Mouse (Mus musculus): ENCODE results near the gene Capn2. TPM values are rescaled to one million over a fixed set of nuclear protein-coding genes. Genes with fewer than 3 reads are reported as not detected.

Capn2 gene
- total and polyA plus RNA-seq, 2 experiments from 2014 or later, result 79.7 to 83.7 TPM

- peaks cover 12% of the 10 kb centered on the region for H3K4me1 ChIP-seq (ENCODE audit: insufficient read depth, low read length)
- H3K36me3 ChIP-seq (ENCODE audit: insufficient read depth, low read length), result peaks cover 19% of the 10 kb centered on the region
- DNase-seq (ENCODE audit: low spot score) (no peak), ATAC-seq (no peak)
- H3K9ac ChIP-seq (replicated peaks; ENCODE audit: low read length), result no peak overlapping the region
- 66% methylated on average over 8 of the region's 8 CpGs for WGBS
- H3K27ac ChIP-seq, result no peak overlapping the region
- no peak for TF ChIP-seq CTCF (IDR thresholded peaks at IDR 0.05; ENCODE audit: low read depth)
- H3K9me3 ChIP-seq (ENCODE audit: low read length), result no peaks in the 10 kb centered on the region
- H3K4me3 ChIP-seq (ENCODE audit: low read length), result no peak overlapping the region
- H3K4me2 ChIP-seq (ENCODE audit: low read depth, low read length), result no peak overlapping the region
- H3K27me3 ChIP-seq (ENCODE audit: insufficient read depth, low read length), result no peaks in the 10 kb centered on the region
Observed at GRCm38 (mm10) chr1:182511778-182512177, 5.6 kb downstream of the Capn2 start.

- Histone ChIP-seq H3K4me3 (ENCODE audit: low read length) (no peak overlapping the region), H3K4me1 (ENCODE audit: insufficient read depth, low read length) (peaks cover 10% of the 10 kb centered on the region), H3K9ac (replicated peaks; ENCODE audit: low read length) (no peak overlapping the region), H3K9me3 (ENCODE audit: low read length) (no peaks in the 10 kb centered on the region), H3K27me3 (ENCODE audit: insufficient read depth, low read length) (no peaks in the 10 kb centered on the region), H3K4me2 (ENCODE audit: low read depth, low read length) (no peak overlapping the region), H3K27ac (no peak overlapping the region), H3K36me3 (ENCODE audit: insufficient read depth, low read length) (peaks cover 19% of the 10 kb centered on the region)
- WGBS, result 67% methylated on average over 2 of the region's 2 CpGs
- TF ChIP-seq CTCF (IDR thresholded peaks at IDR 0.05; ENCODE audit: low read depth), result no peak
- ATAC-seq (no peak), DNase-seq (ENCODE audit: low spot score) (no peak)
Observed at GRCm38 (mm10) chr1:182511073-182511472, 6.3 kb downstream of the Capn2 start.

GRCm38 (mm10) chr1:182509110-182509797 lies 8.2 kb downstream of the Capn2 start:
- Histone ChIP-seq H3K9me3 (ENCODE audit: low read length) (no peaks in the 10 kb centered on the region), H3K4me1 (ENCODE audit: insufficient read depth, low read length) (0 out of 2 replicates have a peak, but pooled peaks cover 5% of the 10 kb centered on the region), H3K36me3 (ENCODE audit: insufficient read depth, low read length) (peaks cover 19% of the 10 kb centered on the region), H3K4me2 (ENCODE audit: low read depth, low read length) (no peak overlapping the region), H3K9ac (replicated peaks; ENCODE audit: low read length) (no peak overlapping the region), H3K27me3 (ENCODE audit: insufficient read depth, low read length) (no peaks in the 10 kb centered on the region), H3K4me3 (ENCODE audit: low read length) (no peak overlapping the region), H3K27ac (no peak overlapping the region)
- no peak for DNase-seq (ENCODE audit: low spot score)
- WGBS, result 75% methylated on average over 10 of the region's 10 CpGs
- 0 out of 2 replicates have a peak, but pooled peaks have one; percentile 43 for ATAC-seq
- no peak for TF ChIP-seq CTCF (IDR thresholded peaks at IDR 0.05; ENCODE audit: low read depth)

- H3K27ac ChIP-seq, result 0 out of 2 replicates have a peak overlapping the region, but pooled peaks have one; percentile 13
- 69% methylated on average over 7 of the region's 7 CpGs for WGBS
- DNase-seq (ENCODE audit: low spot score), result no peak
Observed at GRCm38 (mm10) chr1:182506229-182506986, 11.0 kb downstream of the Capn2 start.

GRCm38 (mm10) chr1:182505291-182505690 lies 12.1 kb downstream of the Capn2 start:
- peaks cover 3% of the 10 kb centered on the region for H3K36me3 ChIP-seq (ENCODE audit: insufficient read depth, low read length)
- H3K4me3 ChIP-seq (ENCODE audit: low read length), result no peak overlapping the region
- H3K9ac ChIP-seq (replicated peaks; ENCODE audit: low read length), result no peak overlapping the region
- TF ChIP-seq CTCF (IDR thresholded peaks at IDR 0.05; ENCODE audit: low read depth), result no peak
- no peak for ATAC-seq
- 0 out of 2 replicates have a peak, but pooled peaks cover 7% of the 10 kb centered on the region for H3K4me1 ChIP-seq (ENCODE audit: insufficient read depth, low read length)
- H3K27ac ChIP-seq, result no peak overlapping the region
- no peak for DNase-seq (ENCODE audit: low spot score)
- H3K9me3 ChIP-seq (ENCODE audit: low read length), result no peaks in the 10 kb centered on the region
- H3K27me3 ChIP-seq (ENCODE audit: insufficient read depth, low read length), result no peaks in the 10 kb centered on the region
- 89% methylated on average over 3 of the region's 3 CpGs for WGBS
- H3K4me2 ChIP-seq (ENCODE audit: low read depth, low read length), result no peak overlapping the region

More at GRCm38 (mm10) chr1:182506229-182506986, 11.0 kb downstream of the Capn2 start:
- no peak for ATAC-seq
- H3K4me1 ChIP-seq (ENCODE audit: insufficient read depth, low read length), result 0 out of 2 replicates have a peak, but pooled peaks cover 7% of the 10 kb centered on the region
- H3K4me2 ChIP-seq (ENCODE audit: low read depth, low read length), result no peak overlapping the region
- no peak overlapping the region for H3K4me3 ChIP-seq (ENCODE audit: low read length)
- H3K36me3 ChIP-seq (ENCODE audit: insufficient read depth, low read length), result peaks cover 13% of the 10 kb centered on the region
- no peaks in the 10 kb centered on the region for H3K27me3 ChIP-seq (ENCODE audit: insufficient read depth, low read length)
- H3K9me3 ChIP-seq (ENCODE audit: low read length), result no peaks in the 10 kb centered on the region
- no peak overlapping the region for H3K9ac ChIP-seq (replicated peaks; ENCODE audit: low read length)
- peak; percentile 16; the same call in 1 of the 2 replicates for TF ChIP-seq CTCF (IDR thresholded peaks at IDR 0.05; ENCODE audit: low read depth)

GRCm38 (mm10) chr1:182504223-182504622 lies 13.2 kb downstream of the Capn2 start:
- TF ChIP-seq CTCF (IDR thresholded peaks at IDR 0.05; ENCODE audit: low read depth), result no peak
- Histone ChIP-seq H3K27ac (no peak overlapping the region), H3K4me1 (ENCODE audit: insufficient read depth, low read length) (0 out of 2 replicates have a peak, but pooled peaks cover 7% of the 10 kb centered on the region), H3K9ac (replicated peaks; ENCODE audit: low read length) (no peak overlapping the region), H3K36me3 (ENCODE audit: insufficient read depth, low read length) (no peaks in the 10 kb centered on the region; the same call in 1 of the 2 replicates), H3K27me3 (ENCODE audit: insufficient read depth, low read length) (no peaks in the 10 kb centered on the region), H3K9me3 (ENCODE audit: low read length) (no peaks in the 10 kb centered on the region), H3K4me3 (ENCODE audit: low read length) (no peak overlapping the region), H3K4me2 (ENCODE audit: low read depth, low read length) (no peak overlapping the region)
- WGBS, result 17% methylated on average over 4 of the region's 4 CpGs
- peak; percentile 66 for DNase-seq (ENCODE audit: low spot score)
- no peak for ATAC-seq

Data from hindbrain, postnatal 0 days (tissue).